Mouse (Mus musculus) gastrocnemius, postnatal 4 days (tissue): Measurements from ENCODE around the gene Olfr434. TPM values are rescaled to one million over a fixed set of nuclear protein-coding genes. Genes with fewer than 3 reads are reported as not detected.

ENCODE experiments used
- total RNA-seq, 2 experiments: library from RNA; stranded (reverse); gene quantifications; 2 replicates each; pipeline ENCODE4 v1.2.3; 2021

The Olfr434 gene
- total RNA-seq, 2 experiments from 2014 or later: not detected

Other genes starting within 250 kb of the Olfr434 start
- not detected for gene Olfr441, start 106.7 kb upstream of the Olfr434 start, total RNA-seq
- not detected for gene Olfr237-ps1, start 66.5 kb upstream of the Olfr434 start, total RNA-seq
- gene Olfr437, start 49.7 kb upstream of the Olfr434 start, total RNA-seq: not detected
- gene Olfr13, start 40.9 kb upstream of the Olfr434 start, total RNA-seq: not detected
- not detected for gene Olfr435, start 15.9 kb upstream of the Olfr434 start, total RNA-seq
- gene Olfr47, start 18.5 kb downstream of the Olfr434 start, total RNA-seq: not detected
- 10 to 100 TPM in 1 of 2 experiments, 1 to 10 TPM in 1; 7.9 to 10.3 TPM for gene Arhgef5, start 52.6 kb downstream of the Olfr434 start, total RNA-seq
- not detected for gene Nobox, start 96.5 kb downstream of the Olfr434 start, total RNA-seq